13 mouse cellular contexts compared by ENCODE assay signal in genomic region chr4:115158963-115159362, GRCm38 (mm10). TPM values are rescaled to one million over a fixed set of nuclear protein-coding genes. Genes with fewer than 3 reads are reported as not detected.
DNase-seq lines count a peak whose midpoint lies in the region; TF ChIP-seq lines count a peak whose summit lies in the region.
"Not testable (repeated sequence)": the region's sequence is repeated elsewhere in the genome, so short reads cannot be mapped to it uniquely, and the experiment has no call there.
"Had no signal": no experiment of that assay in that cellular context is flagged by ENCODE, and none has a peak within 500 bp of the region (broad histone marks: within the 10 kb centered on the region; RNA-seq: fewer than 3 reads in every experiment).

No protein-coding gene starts in this region.

- H3K36me3 ChIP-seq in liver, adult 2 months (ENCODE audit: control insufficient read depth, insufficient read depth, low read length), result not testable (repeated sequence)

- 43% methylated on average over 3 of the region's 3 CpGs for WGBS in liver, adult 2 months

- not testable (repeated sequence) for H3K4me3 ChIP-seq in liver, adult 2 months (ENCODE audit: insufficient read depth, low read depth, low read length)

- H3K79me2 ChIP-seq in liver, adult 2 months (ENCODE audit: control insufficient read depth, insufficient read depth, low read length), result not testable (repeated sequence)

- DNase-seq in heart, adult 11 months, result peak; percentile 53
- DNase-seq in liver, adult 2 months (ENCODE audit: extremely low read depth, low read depth, low spot score), result peak; percentile 61

- TF ChIP-seq POLR2A in liver, adult 2 months (IDR thresholded peaks at IDR 0.05; ENCODE audit: extremely low read depth, insufficient read depth, low read length), result not testable (repeated sequence)

- H3K27me3 ChIP-seq in liver, adult 2 months (ENCODE audit: control insufficient read depth, insufficient read depth, low read length), result not testable (repeated sequence)

- not testable (repeated sequence) for H3K9ac ChIP-seq in liver, adult 2 months (ENCODE audit: low read depth, low read length)

- H3K4me1 ChIP-seq in liver, adult 2 months (ENCODE audit: control insufficient read depth, insufficient read depth, low read length), result not testable (repeated sequence)

- not testable (repeated sequence) for H3K27ac ChIP-seq in liver, adult 2 months (replicated peaks; ENCODE audit: insufficient read depth, low read depth, low read length)

- not testable (repeated sequence) for TF ChIP-seq CTCF in liver, adult 2 months (IDR thresholded peaks at IDR 0.05; ENCODE audit: low read depth, low read length)

RNA-seq across cellular contexts. Expression of gene Cyp4x1, which starts 24.9 kb away (rescaled TPM):
- 0.09 TPM in 1 of 2 replicates, not detected in the other for total RNA-seq in liver, adult 2 months (2014; rRNA removed)
- polyA plus RNA-seq in liver, adult 2 months (2012; rRNA removed), result not detected in 2 replicates
- total RNA-seq: adrenal gland, adult 18-20 months; adrenal gland, adult 2 months; adrenal gland, adult 8-10 months; adrenal gland, postnatal 14 days; adrenal gland, postnatal 25 days; adrenal gland, postnatal 36 days; CH12.LX had no signal
- polyA plus RNA-seq: activated CD4-positive, CD25-positive, alpha-beta regulatory T cell, adult 4 months; adrenal gland, adult 2 months; C2C12; G1E; Patski had no signal
